Mouse (Mus musculus) stomach, embryonic 14.5 days (tissue): ENCODE data around the gene Hmga2. TPM values are rescaled to one million over a fixed set of nuclear protein-coding genes. Genes with fewer than 3 reads are reported as not detected.

ENCODE experiments used
- ATAC-seq: fragments of 200-750 bp; cut with Nextera tagmentation; 2 replicates; pipeline ENCODE4 v1.8.0; 2017; ENCODE audit warnings: low read depth, moderate TSS enrichment; ENCODE audit not compliant: insufficient number of reproducible peaks, insufficient read depth, low FRiP score
- H3K27ac ChIP-seq: fragments of 300-500 bp; sonication (generic); 2 replicates; pipeline ENCODE4 v1.5.1; 2014; ENCODE audit warnings: mild to moderate bottlenecking, low read length, moderate library complexity, mixed read lengths
- H3K27me3 ChIP-seq: fragments of 300-500 bp; sonication (generic); 2 replicates; pipeline ENCODE4 v1.6.1; 2014; ENCODE audit warnings: low read length, control low read depth, mixed read lengths; ENCODE audit not compliant: control insufficient read depth, insufficient read depth
- H3K36me3 ChIP-seq: fragments of 300-500 bp; sonication (generic); 2 replicates; pipeline ENCODE4 v1.6.1; 2014; ENCODE audit warnings: mild to moderate bottlenecking, control low read depth, low read length, moderate library complexity, mixed read lengths; ENCODE audit not compliant: control insufficient read depth, insufficient read depth
- H3K4me1 ChIP-seq: fragments of 300-500 bp; sonication (generic); 2 replicates; pipeline ENCODE4 v1.6.1; 2014; ENCODE audit warnings: low read length, control low read depth, mixed read lengths; ENCODE audit not compliant: control insufficient read depth, insufficient read depth
- H3K4me2 ChIP-seq: fragments of 300-500 bp; sonication (generic); replicated peaks from 2 replicates; pipeline ENCODE4 v1.6.1; 2014; ENCODE audit warnings: low read depth, low read length, control low read depth
- H3K4me3 ChIP-seq: fragments of 300-500 bp; sonication (generic); 2 replicates; pipeline ENCODE4 v1.5.1; 2014; ENCODE audit warnings: low read depth, low read length, control low read depth
- H3K9ac ChIP-seq: fragments of 300-500 bp; sonication (generic); replicated peaks from 2 replicates; pipeline ENCODE4 v1.6.1; 2014; ENCODE audit warnings: low read depth, mild to moderate bottlenecking, control low read depth, low read length, moderate library complexity, mixed read lengths
- H3K9me3 ChIP-seq: fragments of 300-500 bp; sonication (generic); 2 replicates; pipeline ENCODE4 v1.6.1; 2016; ENCODE audit warnings: low read depth, low read length, control low read depth; ENCODE audit not compliant: control insufficient read depth
- WGBS: fragments of 180-500 bp; shearing (Covaris S2); extraction: QIAGEN DNeasy Blood & Tissue Kit; methylation state at CpG from one replicate; pipeline ENCODE4 v1.1.7; 2014; 5-methylcytosine and 5-hydroxymethylcytosine counted together
- polyA plus RNA-seq: library from polyadenylated mRNA; unstranded; fragments of >200 nt; fragmentation: Nextera tagmentation; extraction: Ambion mirVana; gene quantifications from 2 replicates; pipeline ENCODE4 v1.2.1, GENCODE M21; 2014

Gene Hmga2
- polyA plus RNA-seq, 1 experiment from 2014 or later = 57.8 TPM

DNA sequence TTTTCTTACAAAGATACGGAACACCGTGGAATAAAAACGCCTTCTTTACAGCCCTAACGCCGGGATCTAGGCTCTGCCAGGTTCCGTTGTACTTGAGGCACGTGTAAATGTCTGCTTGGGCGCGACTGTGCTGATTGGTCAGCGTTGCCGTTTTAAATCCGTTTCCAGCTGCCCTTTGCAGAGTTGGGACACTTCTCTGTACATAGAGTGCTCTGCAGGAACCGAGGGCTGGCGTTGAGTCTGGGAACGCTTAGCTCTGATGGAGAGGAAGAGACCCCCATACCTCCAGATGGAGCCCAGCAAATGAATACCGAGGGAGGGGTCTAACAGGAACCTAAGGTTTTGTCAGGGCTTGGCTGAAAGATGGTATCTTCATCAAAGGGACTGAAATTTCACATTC, 1.9 kb upstream of the Hmga2 start:
- WGBS = under 1% methylated on average over 16 of the region's 16 CpGs
- 0 out of 2 replicates have a peak overlapping the region, but pooled peaks have one; percentile 87 for H3K9ac ChIP-seq
- 0 out of 2 replicates have a peak, but pooled peaks cover under 1% of the 10 kb centered on the region for H3K4me1 ChIP-seq
- H3K9me3 ChIP-seq = no peaks in the 10 kb centered on the region
- peak overlapping the region; percentile 88 for H3K4me3 ChIP-seq
- ATAC-seq = no peak
- H3K36me3 ChIP-seq = no peaks in the 10 kb centered on the region
- H3K27me3 ChIP-seq = no peaks in the 10 kb centered on the region
- peak overlapping the region; percentile 97; the same call in 1 of the 2 replicates for H3K27ac ChIP-seq
- H3K4me2 ChIP-seq = peak overlapping the region; percentile 92

DNA sequence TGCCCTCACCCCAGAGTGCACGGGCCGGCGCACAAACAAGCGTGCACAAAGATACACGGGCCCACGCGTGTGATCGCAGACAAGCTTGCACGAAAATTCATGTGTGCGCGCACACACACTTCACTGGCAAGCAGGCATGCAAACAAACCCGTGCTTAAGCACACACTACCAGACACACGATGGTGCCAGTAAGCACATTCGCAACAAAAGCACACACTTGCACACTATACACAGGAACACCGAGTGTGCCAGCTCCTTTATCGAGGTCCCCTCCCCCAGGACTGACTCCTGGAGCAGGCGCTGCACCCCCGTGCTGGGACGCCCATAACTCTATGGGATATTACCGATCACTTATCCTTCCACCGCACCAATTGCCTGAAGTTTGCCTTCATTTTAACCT, 1.2 kb upstream of the Hmga2 start:
- no peaks in the 10 kb centered on the region for H3K27me3 ChIP-seq
- H3K27ac ChIP-seq = peak overlapping the region; percentile 97
- peak overlapping the region; percentile 88 for H3K4me3 ChIP-seq
- H3K36me3 ChIP-seq = no peaks in the 10 kb centered on the region
- ATAC-seq = no peak; the same call in 1 of the 2 replicates
- H3K4me1 ChIP-seq = 0 out of 2 replicates have a peak, but pooled peaks cover 6% of the 10 kb centered on the region
- H3K9me3 ChIP-seq = no peaks in the 10 kb centered on the region
- under 1% methylated on average over 21 of the region's 21 CpGs for WGBS
- H3K4me2 ChIP-seq = peak overlapping the region; percentile 92
- peak overlapping the region; percentile 87 for H3K9ac ChIP-seq

DNA sequence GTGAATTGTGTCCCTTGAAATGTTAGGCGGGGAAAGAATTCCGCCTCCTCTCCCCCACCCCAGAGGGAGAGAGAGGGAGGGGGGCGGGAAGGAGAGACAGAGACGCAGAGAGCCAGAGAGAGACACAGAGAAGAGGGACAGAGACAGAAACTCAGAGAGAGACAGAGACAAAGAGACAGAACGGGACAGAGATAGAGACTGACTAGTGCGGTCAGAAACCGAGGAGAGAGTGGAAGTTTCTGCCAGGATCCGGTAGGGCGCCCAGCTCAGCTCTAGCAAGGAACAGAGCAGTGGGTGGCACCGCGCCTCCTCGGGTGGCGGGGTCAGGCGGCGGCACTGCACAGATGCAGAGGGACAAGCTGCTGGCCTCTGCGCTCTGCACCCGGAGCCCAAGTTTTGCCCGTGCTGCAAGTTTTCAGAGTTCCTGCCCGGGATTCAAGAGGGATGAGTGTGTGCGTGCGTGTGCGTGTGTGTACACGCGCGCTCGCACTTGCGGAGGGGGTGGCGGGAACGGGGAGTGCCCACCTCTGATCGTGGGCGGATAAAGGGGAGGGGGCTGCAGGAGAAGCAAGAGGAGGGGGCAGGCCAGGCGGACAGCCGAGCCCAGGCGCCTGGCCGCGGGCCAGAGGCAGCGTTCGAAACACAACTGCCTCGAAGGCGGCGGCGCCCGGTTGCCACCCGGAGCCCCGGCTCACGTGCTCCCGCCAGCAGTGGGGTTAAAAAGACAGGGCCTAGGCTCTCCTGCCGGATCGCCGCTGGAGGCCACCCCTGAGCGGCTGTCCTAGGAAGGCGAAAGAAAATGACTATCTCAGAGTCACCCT, 457 bp upstream of the Hmga2 start:
- H3K9ac ChIP-seq = peak overlapping the region; percentile 87
- H3K36me3 ChIP-seq = no peaks in the 10 kb centered on the region
- peak; percentile 66 for ATAC-seq
- peak overlapping the region; percentile 88 for H3K4me3 ChIP-seq
- peak overlapping the region; percentile 92 for H3K4me2 ChIP-seq
- H3K27ac ChIP-seq = peak overlapping the region; percentile 97
- WGBS = under 1% methylated on average over 51 of the region's 52 CpGs
- no peaks in the 10 kb centered on the region for H3K27me3 ChIP-seq
- 0 out of 2 replicates have a peak, but pooled peaks cover 6% of the 10 kb centered on the region for H3K4me1 ChIP-seq
- H3K9me3 ChIP-seq = no peaks in the 10 kb centered on the region

DNA sequence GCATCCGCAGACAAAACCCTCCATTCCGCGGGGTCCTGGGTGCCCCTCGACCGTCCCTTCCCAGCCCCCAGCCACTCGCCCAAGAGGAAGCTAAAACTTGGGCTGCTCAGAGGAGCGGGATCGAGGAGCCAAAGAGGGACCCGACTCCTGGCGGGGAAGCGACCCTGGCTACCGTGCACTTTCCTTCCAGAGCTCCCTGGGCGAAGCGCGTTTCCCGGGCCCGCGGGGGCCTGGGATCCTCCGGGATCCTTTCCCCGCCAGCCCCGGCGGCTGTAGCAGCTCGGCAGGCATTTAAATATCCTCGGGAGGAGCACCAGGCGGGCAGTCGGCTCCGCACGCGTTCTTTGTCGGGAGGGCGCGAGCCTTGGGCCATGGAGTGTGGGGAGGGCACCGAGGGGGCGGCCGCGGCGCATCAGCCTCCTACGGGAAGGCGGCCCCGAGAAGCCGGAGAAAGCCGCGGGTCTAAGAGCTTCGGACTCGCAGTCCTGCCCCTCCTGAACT, 1.2 kb downstream of the Hmga2 start:
- H3K36me3 ChIP-seq = peaks cover 4% of the 10 kb centered on the region
- peak overlapping the region; percentile 88 for H3K4me3 ChIP-seq
- H3K27me3 ChIP-seq = no peaks in the 10 kb centered on the region
- peak overlapping the region; percentile 97 for H3K27ac ChIP-seq
- H3K4me1 ChIP-seq = 0 out of 2 replicates have a peak, but pooled peaks cover 9% of the 10 kb centered on the region
- peak overlapping the region; percentile 92 for H3K4me2 ChIP-seq
- under 1% methylated on average over 45 of the region's 45 CpGs for whole genome bisulfite sequencing
- no peaks in the 10 kb centered on the region for H3K9me3 ChIP-seq
- ATAC-seq = no peak
- peak overlapping the region; percentile 87 for H3K9ac ChIP-seq

DNA sequence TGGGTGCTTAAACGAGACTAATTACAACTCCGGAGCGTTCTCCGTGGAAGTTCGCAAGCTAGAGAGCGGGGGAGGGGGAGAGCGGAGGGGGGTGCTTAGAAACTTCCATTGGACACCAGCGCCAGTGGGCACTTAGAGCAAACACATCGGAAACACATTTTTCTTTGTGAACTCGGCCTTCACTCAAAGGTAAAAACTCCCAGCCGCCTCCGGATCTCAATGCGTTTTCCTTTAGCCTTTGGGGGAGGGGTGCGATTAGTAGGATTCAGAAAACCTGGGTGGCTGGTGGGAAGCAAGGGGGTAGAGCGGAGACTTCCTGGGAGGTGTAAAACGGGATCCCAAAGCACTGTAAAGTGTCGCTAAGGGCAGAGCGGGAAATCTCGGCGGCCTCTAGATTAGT, 2.0 kb downstream of the Hmga2 start:
- Histone ChIP-seq H3K36me3 (peaks cover 12% of the 10 kb centered on the region), H3K4me2 (peak overlapping the region; percentile 92), H3K9ac (peak overlapping the region; percentile 87), H3K27me3 (no peaks in the 10 kb centered on the region), H3K4me1 (0 out of 2 replicates have a peak, but pooled peaks cover 9% of the 10 kb centered on the region), H3K4me3 (peak overlapping the region; percentile 88), H3K9me3 (no peaks in the 10 kb centered on the region), H3K27ac (peak overlapping the region; percentile 97)
- under 1% methylated on average over 20 of the region's 20 CpGs for WGBS
- ATAC-seq = no peak

DNA sequence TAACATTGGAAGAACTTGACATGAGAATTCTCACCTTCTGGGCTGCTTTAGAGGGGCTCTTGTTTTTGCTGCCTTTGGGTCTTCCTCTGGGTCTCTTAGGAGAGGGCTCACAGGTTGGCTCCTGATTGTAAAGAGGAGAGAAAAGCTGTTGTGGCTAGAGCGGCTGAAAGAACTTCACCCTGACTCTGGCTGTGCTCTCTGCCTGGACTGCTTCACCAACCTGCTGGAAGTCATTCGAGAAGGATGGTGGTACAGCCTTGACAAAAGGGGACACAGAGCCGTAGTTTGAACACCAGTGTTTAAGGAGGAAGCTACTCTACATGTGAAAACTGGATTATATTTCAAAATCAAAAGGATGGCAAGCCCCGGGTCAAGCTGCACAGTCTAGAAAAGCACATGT, 3.1 kb downstream of the Hmga2 start:
- ATAC-seq = no peak
- WGBS = 14% methylated on average over 4 of the region's 4 CpGs
- Histone ChIP-seq H3K9me3 (no peaks in the 10 kb centered on the region), H3K4me2 (peak overlapping the region; percentile 92), H3K4me3 (peak overlapping the region; percentile 88), H3K27me3 (no peaks in the 10 kb centered on the region), H3K9ac (peak overlapping the region; percentile 87; the same call in 1 of the 2 replicates), H3K27ac (peak overlapping the region; percentile 97), H3K36me3 (peaks cover 22% of the 10 kb centered on the region), H3K4me1 (0 out of 2 replicates have a peak, but pooled peaks cover 9% of the 10 kb centered on the region)

DNA sequence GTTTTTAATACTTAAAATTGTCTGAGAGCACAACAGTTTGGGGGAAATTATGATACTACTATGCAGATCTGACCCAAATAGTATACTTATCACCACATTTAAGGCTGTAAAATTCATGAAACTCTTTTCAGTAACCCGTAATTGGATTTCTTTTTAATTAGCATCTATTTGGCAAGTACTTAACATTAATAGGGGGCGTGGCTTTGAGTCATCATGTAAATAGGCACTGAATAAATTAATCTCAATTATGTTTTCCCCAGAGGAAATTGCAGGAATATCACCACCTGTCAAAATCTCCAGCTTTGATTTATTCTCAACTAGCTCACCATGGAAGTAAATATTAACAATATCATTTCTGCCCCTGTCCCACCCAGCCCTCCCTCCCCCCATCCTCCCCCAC, 3.7 kb downstream of the Hmga2 start:
- H3K27ac ChIP-seq = peak overlapping the region; percentile 97; the same call in 1 of the 2 replicates
- 0 out of 2 replicates have a peak overlapping the region, but pooled peaks have one; percentile 87 for H3K9ac ChIP-seq
- H3K4me2 ChIP-seq = peak overlapping the region; percentile 92
- H3K4me3 ChIP-seq = peak overlapping the region; percentile 88; the same call in 1 of the 2 replicates
- peaks cover 27% of the 10 kb centered on the region for H3K36me3 ChIP-seq
- no peaks in the 10 kb centered on the region for H3K9me3 ChIP-seq
- H3K27me3 ChIP-seq = no peaks in the 10 kb centered on the region
- WGBS = 48% methylated on average over 2 of the region's 2 CpGs
- ATAC-seq = no peak
- H3K4me1 ChIP-seq = 0 out of 2 replicates have a peak, but pooled peaks cover 9% of the 10 kb centered on the region

DNA sequence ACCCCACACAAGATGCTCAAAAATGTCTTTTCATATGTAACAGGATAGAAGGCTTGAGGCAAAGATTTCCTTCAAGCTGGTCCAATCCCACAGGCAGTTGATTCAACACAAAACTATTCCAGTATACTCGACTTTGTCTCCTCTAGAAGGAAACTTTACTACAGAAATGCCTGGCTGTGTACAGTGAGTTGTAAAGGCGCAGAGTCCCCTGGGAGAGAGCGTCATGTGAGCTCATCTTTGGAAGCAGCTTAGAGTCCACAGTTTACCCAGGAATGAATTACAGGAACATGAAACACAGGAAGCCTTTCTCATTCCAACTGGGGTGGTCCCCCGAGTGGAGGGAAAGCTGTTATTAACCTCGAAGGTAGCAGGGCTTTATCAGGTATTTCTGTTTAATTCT, 11.1 kb downstream of the Hmga2 start:
- Histone ChIP-seq H3K9ac (no peak overlapping the region), H3K36me3 (peaks cover 51% of the 10 kb centered on the region), H3K4me3 (no peak overlapping the region), H3K4me1 (peaks cover 5% of the 10 kb centered on the region; the same call in 1 of the 2 replicates), H3K27ac (no peak overlapping the region), H3K4me2 (no peak overlapping the region), H3K27me3 (no peaks in the 10 kb centered on the region), H3K9me3 (no peaks in the 10 kb centered on the region)
- 65% methylated on average over 5 of the region's 5 CpGs for WGBS
- no peak for ATAC-seq
